Mouse (Mus musculus): ENCODE measurements around the gene Fam126b.
A peak's percentile ranks its signal among the peaks of the same experiment; 100 is the strongest.
"Not testable (repeated sequence)": the region's sequence is repeated elsewhere in the genome, so short reads cannot be mapped to it uniquely, and the experiment has no call there.

Fam126b gene

DNA sequence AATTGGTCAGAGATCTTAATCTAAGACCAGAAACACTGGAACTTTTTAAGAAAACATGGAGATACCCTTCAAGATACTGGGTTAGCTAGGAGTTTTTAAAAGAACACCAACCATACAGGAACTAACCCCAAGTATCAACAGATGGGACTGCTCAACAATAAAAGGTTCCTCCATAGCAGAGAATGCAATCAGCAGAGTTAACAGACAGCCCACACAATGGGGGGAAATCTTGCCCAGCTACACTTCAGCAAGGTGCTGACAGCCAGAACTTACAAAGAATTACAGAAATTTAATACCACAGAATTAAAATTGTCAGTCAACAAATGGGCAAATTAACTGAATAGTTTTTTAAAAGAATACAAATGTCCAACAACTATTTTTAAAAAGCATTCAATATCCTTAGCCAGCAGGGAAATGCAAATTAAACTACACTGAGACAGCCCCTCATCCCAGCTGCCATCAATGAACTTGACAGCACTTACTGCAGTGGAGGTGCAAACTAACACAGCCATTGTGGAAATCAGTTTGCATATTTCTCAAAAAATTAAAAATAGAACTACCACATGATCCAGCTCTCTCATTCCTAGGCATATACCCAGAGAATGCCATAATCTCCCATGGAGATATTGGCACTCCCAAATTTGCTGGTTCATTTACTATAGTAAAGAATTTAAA is 17.5 kb downstream of the Fam126b start:
- no peak for DNase-seq

DNA sequence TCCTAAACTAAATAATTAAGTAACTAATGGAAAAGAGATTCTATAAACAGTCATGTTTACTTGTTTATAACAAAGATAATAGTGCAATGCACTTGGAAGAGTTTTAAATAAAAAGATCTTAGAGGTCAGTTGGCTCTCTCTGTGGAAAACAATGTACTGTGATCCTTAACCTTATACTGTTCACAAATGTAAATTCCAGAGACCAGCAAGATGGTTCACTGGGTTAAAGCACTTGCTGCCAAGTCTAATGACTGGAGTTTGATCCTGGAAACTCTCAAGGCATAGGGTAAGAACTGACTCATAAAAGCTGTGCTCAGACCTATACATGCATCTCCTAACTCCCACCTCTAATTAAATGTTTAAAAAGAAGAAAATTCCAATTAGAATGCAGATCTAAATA is 19.5 kb downstream of the Fam126b start:
- DNase-seq: no peak

DNA sequence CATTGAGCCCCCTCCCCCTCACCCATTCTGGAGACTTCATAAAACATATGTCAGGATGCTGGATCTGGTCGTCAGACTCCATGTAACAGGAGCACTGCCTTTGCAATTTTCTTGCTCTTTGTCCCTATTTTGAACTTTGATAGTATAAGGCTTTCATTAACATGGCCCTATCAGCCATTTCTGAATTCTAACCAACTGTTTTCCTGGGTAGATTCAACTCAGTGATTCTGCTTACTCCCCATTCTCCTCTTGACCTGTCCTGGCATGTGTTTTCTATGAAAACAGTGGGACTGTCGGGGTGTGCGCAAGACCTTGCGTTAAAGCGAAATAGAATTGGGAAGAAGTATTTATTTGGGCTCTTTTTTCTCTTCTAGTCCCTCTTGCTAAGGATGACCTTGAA is 21.1 kb downstream of the Fam126b start:
- no peak for DNase-seq

DNA sequence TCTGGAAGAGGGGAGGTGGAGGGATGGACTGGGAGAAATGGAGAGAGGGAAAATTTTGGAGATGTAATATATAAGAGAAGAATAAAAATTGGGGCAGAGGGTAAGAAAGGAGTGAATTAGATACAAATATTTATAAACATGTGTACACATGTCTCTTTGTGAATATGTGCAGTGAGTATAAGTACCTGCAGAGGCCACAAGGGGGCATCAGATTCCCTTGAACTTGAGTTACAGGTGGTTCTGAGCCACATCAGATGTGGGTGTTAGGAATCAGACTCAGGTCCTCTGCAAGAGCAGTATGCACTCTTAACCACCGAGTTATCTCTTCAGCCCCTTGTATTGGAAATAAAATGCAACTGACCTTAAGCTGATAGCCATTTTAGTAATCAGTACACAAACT is 23.7 kb downstream of the Fam126b start:
- peak; percentile 8 to 62 for DNase-seq

DNA sequence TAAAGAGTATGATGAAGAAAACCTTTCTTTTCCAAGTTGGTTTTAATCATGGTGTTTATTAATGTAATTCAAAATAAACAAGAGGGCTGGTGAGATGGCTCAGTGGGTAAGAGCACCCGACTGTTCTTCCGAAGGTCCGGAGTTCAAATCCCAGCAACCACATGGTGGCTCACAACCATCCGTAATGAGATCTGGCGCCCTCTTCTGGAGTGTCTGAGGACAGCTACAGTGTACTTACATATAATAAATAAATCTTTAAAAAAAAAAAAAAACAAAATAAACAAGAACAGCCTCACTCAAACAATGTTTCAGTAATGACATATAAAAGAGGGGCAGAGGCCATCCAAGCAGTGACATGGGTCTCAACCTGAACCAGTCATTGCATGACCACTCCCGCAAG is 25.8 kb downstream of the Fam126b start:
- not testable (repeated sequence) for DNase-seq

DNA sequence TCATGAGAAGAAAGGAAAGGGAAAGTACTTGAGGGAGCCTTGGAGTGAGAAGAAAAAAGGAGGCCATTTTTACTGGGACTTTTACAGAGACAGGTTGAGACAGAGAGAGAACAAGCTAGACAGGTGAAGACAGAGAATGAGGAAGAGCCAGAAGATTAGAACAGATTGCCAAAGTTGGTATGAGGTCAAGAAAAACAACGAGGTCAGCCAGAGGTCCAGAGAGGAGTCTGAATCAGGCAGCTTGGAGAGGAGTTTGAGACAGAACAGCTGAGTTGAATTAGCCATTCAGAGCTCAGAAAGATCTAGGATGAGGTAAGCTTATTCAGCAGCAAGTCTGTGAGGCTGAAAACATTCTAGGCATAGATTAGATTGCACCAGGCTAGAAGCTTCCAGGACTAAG is 44.7 kb downstream of the Fam126b start:
- no peak for DNase-seq

DNA sequence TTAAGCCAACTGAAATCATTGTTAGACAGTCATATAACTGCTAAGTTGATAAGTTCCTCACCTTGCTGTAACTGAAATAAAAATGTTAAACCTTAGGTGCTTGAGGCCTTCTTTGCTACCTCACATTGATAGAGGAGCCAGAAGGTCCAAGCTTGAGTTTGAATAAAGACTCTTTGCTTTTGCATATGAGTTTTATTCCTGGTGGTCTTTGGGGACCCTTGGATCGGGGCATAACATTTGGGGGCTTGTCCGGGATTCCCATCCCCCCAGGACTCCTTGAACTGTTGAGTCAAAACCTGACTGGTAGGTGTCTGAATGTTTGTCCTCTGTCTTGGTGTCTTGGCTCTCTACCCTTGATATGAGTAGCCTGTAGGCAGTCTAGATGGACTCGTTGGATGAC is 78.9 kb downstream of the Fam126b start:
- no peak for DNase-seq

DNA sequence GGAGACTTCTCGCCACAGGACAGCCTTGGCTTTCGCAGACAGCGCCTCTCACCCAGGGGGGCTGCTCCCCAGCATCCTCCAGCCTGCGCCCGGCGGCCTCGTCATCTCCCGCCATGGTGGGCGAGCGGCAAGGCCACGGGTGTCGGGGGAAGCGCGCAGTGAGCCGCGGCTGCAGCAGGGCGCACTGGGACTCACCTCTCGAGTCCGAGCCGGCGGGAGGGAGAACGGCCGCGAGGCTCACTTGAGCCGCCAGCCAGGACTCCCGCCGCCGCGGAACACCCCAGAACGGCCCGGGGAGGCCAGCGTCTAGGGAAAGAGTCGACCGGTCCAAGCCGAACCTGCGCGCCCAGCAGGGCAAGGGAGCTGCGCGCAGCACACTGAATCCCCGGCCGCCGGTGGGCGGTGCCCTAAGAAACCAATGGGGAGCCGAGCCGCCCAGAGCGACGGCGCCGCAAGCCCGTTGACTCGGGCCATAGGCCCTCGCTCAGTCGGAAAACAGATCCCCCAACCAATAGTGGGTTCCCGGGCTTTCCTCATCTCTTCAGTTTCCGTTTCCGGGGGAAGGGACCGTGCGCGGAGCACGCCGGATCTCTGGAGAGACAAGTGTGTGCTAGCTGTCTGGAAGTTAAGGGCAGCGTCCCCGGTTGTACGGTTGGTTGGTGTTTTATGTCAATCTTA is 81.4 kb downstream of the Fam126b start, which contains the start of gene Orc2:
TSS of gene Orc2 (minus strand) at position 533 of the 678 bp plus-strand sequence.
- peak; percentile 80 to 85 for DNase-seq

DNA sequence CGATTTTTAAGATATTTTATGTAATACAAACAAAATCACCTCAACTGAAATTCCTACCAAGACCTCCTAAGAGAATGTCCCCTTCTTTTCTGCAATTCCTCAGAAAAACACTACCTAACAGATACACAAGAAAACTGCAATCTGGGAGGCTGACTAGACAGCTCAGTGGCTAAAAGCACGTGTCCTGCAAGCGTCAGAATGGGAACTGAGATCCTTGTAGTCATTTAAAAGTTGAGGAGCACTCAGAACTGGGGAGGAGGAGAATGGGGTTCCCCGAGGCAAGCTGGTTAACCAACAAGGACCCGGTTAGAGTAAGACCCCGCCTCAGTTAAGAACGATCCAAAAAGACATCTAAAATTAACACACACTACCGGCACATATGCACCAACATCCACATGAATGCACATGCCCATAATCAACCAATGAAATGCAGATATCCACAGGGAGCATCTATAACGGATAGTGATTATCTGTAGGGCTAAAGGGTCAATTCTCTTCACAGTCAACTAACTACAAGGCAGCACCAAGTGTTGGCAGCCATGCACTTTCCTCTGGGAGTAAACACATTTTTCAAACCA is 82.2 kb downstream of the Fam126b start:
- DNase-seq: no peak

DNA sequence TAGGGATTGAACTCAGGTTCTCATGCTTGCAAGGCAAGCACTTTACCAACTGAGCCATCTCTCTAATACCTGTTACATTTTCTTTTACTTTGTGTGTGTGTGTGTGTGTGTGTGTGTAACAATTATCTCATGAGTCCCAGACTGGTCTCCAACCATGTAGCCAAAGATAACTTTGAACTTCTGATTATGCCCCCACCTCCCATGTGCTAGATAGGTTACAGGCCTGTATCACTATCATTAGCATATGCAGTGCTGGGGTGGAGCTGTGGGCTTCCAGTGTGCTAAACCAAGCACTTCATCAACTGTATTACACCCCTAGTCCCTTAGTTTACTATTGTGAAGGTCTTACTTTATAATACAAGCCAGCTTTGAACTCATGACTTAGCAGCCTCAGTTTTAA is 83.0 kb downstream of the Fam126b start:
- no peak for DNase-seq

DNA sequence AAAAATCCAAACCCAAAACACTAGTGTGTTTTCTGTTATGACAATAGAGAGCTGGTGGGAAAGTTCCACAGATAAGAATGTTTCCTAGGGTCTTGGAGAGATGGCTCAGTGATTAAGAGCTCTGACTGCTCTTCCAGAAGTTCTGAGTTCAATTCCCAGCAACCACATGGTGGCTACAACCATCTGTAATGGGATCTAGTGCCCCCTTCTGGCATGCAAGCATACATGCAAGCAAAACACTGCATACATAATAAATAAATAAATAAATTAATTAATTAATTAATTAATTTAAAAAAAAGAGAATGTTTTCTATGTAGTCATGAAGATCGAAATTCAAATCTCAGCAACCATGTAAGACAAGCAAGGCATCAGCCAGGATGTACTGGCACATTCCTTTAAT is 87.4 kb downstream of the Fam126b start:
- DNase-seq: no peak

DNA sequence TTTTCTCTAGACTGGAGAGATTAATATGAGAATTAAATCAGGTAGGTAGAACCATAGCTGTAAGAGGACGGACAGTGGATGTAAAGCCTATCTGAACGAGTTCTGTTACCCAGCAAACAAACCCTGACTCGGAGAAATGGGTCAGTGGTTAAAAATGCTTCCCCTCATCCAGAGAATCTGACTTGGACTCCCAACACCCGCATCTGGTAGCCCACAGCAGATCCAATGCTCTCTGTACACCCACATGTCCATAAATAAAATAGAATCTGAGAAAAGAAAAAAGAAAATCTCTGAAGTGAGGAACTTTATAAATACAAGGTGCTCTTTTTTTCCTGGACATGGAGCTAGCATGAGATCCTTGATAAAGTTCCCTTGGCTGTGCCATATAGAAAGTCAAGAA is 88.4 kb downstream of the Fam126b start:
- DNase-seq: no peak

DNA sequence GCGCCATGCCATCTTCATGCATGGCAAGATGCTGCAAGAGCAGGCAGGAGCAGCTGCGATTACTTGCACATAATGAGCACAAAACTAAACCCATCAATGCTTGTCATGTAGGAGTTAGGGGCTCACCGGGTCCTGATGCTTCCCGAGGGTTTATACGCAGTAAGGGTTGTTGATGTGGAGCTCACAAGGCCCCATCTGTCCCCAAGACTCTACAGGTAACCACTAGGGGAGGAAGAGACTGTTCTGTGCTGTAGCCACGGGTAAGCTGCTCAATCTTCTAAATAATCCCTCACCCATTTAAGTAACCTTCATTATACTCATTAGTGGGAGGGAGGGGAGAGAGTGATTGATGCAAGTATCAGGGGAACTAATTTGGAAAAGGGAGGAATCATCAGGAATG is 90.5 kb downstream of the Fam126b start:
- no peak for DNase-seq

DNA sequence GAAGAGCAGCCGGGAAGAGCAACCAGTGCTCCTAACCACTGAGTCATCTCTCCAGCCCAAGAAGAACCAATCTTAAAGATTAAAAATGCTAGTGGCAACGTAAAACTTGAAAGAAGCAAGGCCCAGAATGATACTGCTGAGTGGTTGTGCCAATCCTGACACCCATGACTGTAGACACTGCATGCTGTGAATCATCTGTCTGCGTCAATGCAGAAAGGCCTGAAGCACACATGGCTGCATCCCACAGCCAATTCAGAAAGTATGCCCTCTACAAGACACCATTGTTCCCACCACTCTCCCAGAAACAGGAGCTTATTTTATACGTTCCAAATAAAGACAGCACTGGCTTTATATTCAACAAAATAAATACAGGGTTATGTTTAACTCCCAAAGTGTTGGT is 103.5 kb downstream of the Fam126b start:
- no peak for DNase-seq

DNA sequence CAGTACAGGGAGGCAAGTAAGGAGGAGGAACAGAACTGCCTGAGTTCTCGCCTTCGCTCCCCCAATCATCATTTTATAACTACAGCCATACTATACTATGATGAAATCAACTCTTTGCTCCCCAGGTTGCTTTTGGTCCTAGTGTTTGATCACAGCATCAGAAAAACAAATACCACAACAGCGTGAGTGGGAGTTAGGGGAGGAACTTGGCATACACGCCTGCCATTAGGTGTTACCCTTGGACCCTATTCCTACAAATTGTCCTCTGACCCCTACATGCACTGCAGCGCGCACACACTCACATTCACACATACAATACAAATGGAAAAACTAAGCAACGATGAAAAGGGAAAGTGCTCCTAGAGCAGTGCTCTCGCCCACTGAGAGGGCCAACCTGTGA is 110.5 kb downstream of the Fam126b start:
- DNase-seq: no peak
